Mouse (Mus musculus) heart, embryonic 10.5 days (tissue): Measurements from ENCODE around the gene Aggf1. TPM values are rescaled to one million over a fixed set of nuclear protein-coding genes. Genes with fewer than 3 reads are reported as not detected.

Experiments
- polyA plus RNA-seq: library from polyadenylated mRNA; unstranded; fragments of >200 nt; fragmentation: Nextera tagmentation; extraction: Ambion mirVana; gene quantifications from 2 replicates; pipeline ENCODE4 v1.2.1, GENCODE M21; 2016

Aggf1 gene
- polyA plus RNA-seq, 1 experiment from 2014 or later = 34.5 TPM

Other genes starting within 250 kb of the Aggf1 start
- 0.63 and 0.93 TPM in 2 replicates for gene Pde8b, start 125.0 kb downstream of the Aggf1 start, polyA plus RNA-seq
- 52.1 and 56.2 TPM in 2 replicates for gene Zbed3, start 51.7 kb downstream of the Aggf1 start, polyA plus RNA-seq
- 0.69 TPM in 1 of 2 replicates, not detected in the other for gene Crhbp, start 69.6 kb upstream of the Aggf1 start, polyA plus RNA-seq
- not detected in 2 replicates for gene S100z, start 103.4 kb upstream of the Aggf1 start, polyA plus RNA-seq
- 0.23 TPM in 1 of 2 replicates, not detected in the other for gene F2rl1, start 149.9 kb upstream of the Aggf1 start, polyA plus RNA-seq
- gene F2r, start 243.1 kb upstream of the Aggf1 start, polyA plus RNA-seq = 159 and 166 TPM in 2 replicates